Mouse (Mus musculus): ENCODE data around the gene Nedd9.

- no peak for TF ChIP-seq CTCF (IDR thresholded peaks at IDR 0.05; ENCODE audit: low read depth, low read length)
- no peak for TF ChIP-seq TAL1 (conservative IDR thresholded peaks at IDR 0.05; ENCODE audit: low read depth, low read length)
- TF ChIP-seq GATA1 (IDR thresholded peaks at IDR 0.05; ENCODE audit: borderline replicate concordance, low read length) = no peak
- no peak for TF ChIP-seq POLR2AphosphoS5 (IDR thresholded peaks at IDR 0.05; ENCODE audit: insufficient replicate concordance, low read depth, low read length)
- no peak for TF ChIP-seq GATA2 (IDR thresholded peaks at IDR 0.05; ENCODE audit: borderline replicate concordance, low read depth, low read length)
These were observed 152.5 kb downstream of the Nedd9 start for GRCm38 (mm10) chr13:41334641-41335000.
